Mouse (Mus musculus) T-helper 17 cell (primary cell): Measurements from ENCODE around the gene Dusp18.

Source experiments
- in situ Hi-C, 2 experiments: fragments of 300-600 bp; cut with MboI, MseI; formaldehyde crosslinking; loops; 1 replicate in 1 of 2; 2 replicates in 1 of 2; pipeline ENCODE4 v1.15.1; 2025; ENCODE audit warnings: high pct_unique_total_duplicates in 2 of 2

The Dusp18 gene

DNA sequence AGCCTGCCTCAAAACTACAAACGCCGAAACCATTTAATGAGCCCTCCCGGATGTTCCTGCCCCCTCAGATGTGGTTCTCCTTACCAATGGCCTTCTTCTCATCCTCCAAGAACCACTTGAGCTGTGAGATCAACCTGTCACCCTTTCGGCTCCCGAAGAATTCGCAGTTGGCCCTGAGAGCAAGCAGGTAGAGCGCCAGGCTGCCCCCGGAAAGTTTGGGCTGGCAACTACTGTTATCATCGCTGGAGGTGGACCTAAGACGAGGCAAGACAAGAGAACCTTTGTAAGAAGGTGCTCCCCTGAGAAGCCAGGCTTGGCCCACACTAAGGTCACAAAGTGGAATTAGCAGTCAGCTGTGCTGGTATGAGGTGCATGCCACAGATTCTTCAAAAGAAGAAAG lies 30.9 kb downstream of the Dusp18 start:
- in situ Hi-C loops, result no loop called here

DNA sequence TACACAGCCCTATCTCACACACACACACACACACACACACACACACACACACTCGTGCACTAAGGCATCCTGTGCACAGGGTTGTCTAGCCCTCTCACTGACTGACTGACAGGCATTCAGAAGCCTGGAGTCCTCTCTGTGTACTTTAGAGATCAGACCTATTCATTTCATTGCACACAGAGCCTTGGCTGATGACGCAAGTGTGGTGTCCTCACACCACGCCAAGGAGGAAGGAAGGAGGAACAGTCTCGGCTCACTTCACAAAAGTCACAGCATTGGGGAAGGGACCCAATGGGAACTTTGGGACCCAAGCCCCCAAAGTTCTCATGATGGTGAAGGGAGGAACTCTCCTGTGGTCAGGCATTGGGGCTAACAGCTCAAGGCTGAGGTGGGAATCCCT lies 35.0 kb downstream of the Dusp18 start:
- in situ Hi-C loops, result no loop called here

DNA sequence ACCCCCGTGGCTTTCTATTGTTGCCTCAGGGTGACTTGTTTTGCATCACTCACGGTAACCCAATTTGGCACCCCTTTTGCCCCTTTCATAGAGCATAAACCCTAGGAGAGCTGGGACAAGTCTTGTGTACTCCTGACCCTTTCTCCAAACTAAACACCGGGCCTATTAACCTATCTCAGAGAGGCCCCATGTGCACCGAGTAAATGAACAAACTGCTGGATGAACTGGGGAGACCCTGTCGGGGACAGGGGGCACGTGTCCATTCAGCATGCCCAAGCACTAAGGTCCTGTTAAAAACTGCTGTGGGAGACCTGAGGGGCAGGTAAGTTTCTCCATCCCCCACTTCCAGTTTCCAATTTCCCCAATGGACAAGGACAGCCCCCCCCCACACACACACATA lies 35.9 kb downstream of the Dusp18 start:
- in situ Hi-C loops, result no loop called here

DNA sequence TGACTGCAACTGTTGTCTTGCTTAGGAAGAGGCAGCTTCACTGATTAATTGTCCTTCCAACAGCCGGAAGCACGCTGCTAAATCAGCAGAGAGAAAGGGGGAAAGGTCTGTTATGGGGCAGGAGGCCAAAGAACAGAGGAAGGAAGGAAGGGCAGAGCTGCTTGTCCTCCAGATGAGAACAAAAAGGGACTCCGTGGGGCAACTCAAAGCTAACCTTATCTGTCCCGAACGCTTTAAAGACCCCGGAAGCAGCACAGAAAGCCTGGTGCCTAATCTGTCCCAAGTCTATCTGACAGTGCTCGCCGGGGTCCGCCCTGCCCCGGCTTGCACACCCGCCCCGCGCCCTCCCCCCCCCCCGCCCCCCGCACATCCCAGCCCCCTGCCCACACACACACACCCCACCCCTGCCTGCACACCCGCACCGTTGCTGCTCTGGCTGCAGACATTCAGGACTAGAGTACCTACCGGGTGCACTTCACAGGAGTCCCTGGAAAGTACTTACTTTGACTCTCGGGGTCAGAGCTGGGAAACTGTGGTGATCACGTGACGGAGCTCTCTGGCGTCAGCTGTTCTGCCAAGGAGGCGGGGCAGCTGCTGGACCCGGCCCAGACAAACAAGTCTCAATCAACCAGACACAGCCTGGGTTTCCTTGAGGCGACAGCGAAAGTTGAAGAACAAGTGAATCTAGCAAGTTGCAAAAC lies 36.6 kb downstream of the Dusp18 start, which contains the start of gene Tcn2:
TSS of gene Tcn2 (minus strand) at position 649 of the 701 bp plus-strand sequence.
- in situ Hi-C loops, result no loop called here

DNA sequence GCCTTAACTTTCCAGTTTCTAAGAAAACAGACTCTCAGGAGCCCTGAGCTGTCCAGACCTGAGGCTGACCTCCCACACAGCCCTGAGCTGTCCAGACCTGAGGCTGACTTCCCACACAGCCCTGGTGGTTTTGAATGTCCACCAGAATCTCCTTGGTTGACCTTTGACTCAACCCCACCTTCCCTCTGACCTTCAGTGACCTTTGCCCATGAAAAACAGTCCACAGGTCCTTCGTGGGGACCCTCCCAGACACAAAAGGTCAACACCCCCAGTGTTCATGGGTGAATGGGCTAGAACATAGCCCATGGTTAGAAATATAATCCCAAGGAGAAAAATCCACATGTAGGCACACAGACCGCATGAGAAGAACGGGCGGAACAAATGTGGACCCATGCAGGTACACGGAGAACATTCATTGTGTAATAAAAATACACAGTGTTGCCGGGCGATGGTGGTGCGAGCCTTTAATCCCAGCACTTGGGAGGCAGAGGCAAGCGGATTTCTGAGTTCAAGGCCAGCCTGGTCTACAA lies 38.8 kb downstream of the Dusp18 start:
- in situ Hi-C loops, result no loop called here

DNA sequence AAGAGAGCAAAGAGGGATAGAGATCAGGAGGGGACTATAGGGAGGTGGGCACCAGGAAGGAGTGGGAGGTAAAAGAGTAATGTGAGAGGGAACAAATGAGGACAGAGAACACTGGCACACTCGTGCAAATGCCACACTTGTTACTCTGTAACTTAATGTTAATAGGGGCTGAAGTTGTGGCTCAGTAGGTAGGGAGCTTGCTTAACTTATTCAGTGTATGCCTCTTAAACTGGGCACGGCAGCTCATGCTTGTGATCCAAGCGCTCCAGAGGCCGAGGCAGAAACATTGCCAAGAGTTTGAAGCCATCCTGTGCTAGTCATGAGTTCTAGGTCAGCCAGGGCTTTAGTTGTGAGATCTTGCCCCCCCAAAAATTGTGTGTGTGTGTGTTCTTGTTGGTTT lies 40.1 kb downstream of the Dusp18 start:
- in situ Hi-C loops, result no loop called here

DNA sequence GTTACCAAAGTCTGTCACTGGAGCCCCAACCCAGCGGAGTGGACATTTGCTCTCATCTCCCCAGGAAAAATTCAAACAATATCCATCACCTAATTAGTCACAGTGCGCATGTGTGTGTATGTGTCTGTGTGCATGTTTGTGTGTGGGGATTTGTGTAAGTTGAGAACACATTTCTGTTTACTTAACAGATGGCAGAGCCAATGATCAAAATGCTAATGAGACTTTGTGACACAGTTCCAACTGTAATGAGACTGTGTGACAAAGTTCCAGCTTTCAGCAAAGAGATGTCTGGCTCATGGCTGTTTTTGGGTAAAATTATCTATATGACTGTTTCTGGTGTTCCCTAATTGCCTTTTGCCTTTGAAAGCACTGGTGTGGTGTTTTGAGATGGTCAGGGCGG lies 41.3 kb downstream of the Dusp18 start:
- in situ Hi-C loops, result no loop called here

DNA sequence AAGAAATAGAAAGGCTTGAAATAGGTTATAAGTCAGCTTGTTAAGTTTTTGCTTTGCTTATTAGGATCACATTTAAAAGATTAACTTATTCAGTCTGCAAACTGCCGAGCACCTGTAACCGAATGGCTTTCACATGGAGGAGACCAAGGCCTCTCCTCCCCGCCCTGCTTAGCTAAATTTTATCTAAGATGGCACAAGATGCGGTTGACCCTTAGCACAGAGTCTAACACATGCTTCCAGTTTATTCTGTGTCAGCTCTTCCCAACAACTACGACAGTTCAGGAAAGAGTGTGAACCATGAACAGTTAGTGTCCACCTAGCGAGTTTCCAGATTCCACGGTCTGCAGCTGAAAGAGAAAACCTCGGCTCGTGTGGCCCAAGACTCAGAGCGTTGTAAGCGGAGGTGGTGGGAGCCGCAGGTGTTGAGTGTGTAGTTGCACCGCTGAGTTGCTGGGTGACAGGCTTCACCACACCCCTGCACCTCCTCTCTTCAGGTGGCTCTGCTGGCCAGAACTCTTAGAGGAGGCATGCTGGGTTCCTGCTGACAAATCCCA lies 42.4 kb downstream of the Dusp18 start:
- in situ Hi-C loops, result no loop called here

DNA sequence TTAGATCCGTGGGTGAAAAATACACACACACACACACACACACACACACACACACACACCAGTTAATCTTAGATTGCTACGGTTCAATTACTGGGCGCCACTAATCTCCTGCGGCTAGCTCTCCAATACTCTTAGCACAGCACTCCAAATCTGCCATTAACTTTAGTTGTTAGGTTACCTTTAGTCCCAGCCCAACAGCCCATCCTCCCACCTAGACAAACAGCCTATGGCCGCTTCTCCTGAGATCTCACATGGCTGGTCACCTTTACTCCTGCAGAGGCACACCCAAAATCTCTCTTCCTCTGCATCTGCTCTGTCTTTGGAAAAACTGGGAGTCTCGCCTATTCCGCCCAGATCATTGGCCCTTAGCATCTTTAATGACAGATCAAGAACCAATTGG lies 46.3 kb downstream of the Dusp18 start:
- in situ Hi-C loops, result no loop called here

DNA sequence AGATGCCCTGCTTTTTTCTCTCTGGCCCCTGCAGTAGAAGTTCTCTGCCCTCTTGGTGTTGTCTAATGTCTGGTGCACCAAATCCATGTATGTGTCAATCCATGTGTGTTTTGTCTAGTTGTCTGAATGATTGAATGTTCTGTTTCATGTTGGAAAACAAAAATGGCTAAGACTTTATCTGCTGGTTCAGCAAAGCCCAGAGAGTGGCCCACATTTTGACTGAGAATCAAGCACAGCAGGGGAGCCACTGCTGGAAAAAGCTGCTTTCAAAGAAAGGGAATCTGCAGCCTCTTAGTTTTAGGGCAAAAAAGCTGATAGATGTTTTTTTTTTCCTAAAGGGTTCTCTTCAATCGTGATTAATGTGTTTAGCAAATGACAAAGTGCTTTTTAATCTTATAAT lies 51.3 kb downstream of the Dusp18 start:
- in situ Hi-C loops, result no loop called here
